Mouse (Mus musculus) cortical plate, adult 2 months (tissue): ENCODE data around the gene Slc2a12. TPM values are rescaled to one million over a fixed set of nuclear protein-coding genes. Genes with fewer than 3 reads are reported as not detected.

ENCODE experiments used
- H3K27ac ChIP-seq: fragments of 200-500 bp; 2 replicates; pipeline ENCODE4 v1.5.1; 2012; ENCODE audit warnings: low read length, control low read depth, inconsistent platforms; ENCODE audit not compliant: insufficient read depth
- H3K4me1 ChIP-seq: fragments of 200-500 bp; 2 replicates; pipeline ENCODE4 v1.6.1; 2011; ENCODE audit warnings: low read length; ENCODE audit not compliant: control insufficient read depth, insufficient read depth
- H3K4me3 ChIP-seq: fragments of 200-500 bp; 2 replicates; pipeline ENCODE4 v1.5.1; 2011; ENCODE audit warnings: mild to moderate bottlenecking, low read length, control low read depth; ENCODE audit not compliant: insufficient read depth
- CTCF ChIP-seq: fragments of 200-500 bp; IDR thresholded peaks from 2 replicates; pipeline ENCODE4 v1.5.1; 2011; ENCODE audit warnings: mild to moderate bottlenecking, control low read depth, low read length; ENCODE audit not compliant: insufficient read depth; ENCODE audit errors: extremely low read depth
- POLR2A ChIP-seq: fragments of 200-500 bp; IDR thresholded peaks from 2 replicates; pipeline ENCODE4 v1.6.1; 2011; ENCODE audit warnings: mild to moderate bottlenecking, low read length, control low read depth; ENCODE audit not compliant: insufficient read depth; ENCODE audit errors: extremely low read depth
- polyA plus RNA-seq: library from polyadenylated mRNA; depleted of rRNA; stranded (reverse); fragments of >200 nt; gene quantifications from 2 replicates; pipeline ENCODE4 v1.2.3, GENCODE M21; 2012

The Slc2a12 gene
- polyA plus RNA-seq, 1 experiment: 1.4 TPM

DNA sequence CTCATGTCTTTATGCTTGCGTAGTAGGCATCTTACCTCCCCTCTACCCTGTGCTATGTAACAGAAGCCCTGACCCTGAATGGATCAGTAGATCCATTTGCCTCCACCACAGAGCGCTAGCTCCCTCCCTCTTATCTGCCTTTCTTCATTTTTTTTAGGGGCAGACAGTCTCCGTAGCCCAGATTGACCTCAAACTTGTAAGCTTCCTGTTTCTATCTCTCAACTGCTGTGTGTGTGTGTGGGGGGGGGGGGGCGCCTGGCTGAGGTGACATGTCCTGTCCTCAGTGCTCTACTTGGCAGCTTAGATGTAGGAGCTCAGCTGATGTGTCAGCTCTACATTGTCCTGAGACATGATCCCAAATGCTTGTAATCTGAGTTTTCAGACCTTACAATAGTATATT is 13.7 kb upstream of the Slc2a12 start:
- H3K4me1 ChIP-seq: no peaks in the 10 kb centered on the region
- H3K4me3 ChIP-seq: no peak overlapping the region
- H3K27ac ChIP-seq: no peak overlapping the region
- TF ChIP-seq POLR2A: no peak
- TF ChIP-seq CTCF: no peak

- TF ChIP-seq POLR2A: no peak
- TF ChIP-seq CTCF: no peak
- Histone ChIP-seq H3K27ac (no peak overlapping the region), H3K4me1 (no peaks in the 10 kb centered on the region), H3K4me3 (no peak overlapping the region)
These were observed 13.3 kb upstream of the Slc2a12 start for GRCm38 (mm10) chr10:22631528-22631927.

DNA sequence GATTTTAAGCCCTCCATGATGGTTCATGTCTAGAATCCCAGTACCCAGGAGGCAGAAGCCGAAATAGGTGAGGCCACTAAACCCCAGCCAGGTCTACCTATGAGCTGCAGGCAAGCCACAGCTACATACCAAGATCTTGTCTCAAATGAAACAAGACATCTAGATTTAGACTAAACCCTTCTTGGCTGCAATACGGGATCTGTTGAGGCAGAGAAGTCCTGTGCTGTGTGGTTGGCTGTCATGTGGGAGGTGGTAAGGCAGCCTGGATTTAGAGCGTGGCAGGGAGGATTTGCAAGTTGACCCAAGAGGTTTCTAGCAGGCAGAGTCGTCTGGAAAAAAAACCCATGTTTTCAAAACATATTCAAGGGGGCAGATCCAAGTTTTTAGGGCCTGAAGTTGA is 12.9 kb upstream of the Slc2a12 start:
- TF ChIP-seq CTCF: no peak
- no peak for TF ChIP-seq POLR2A
- H3K27ac ChIP-seq: no peak overlapping the region
- no peak overlapping the region for H3K4me3 ChIP-seq
- no peaks in the 10 kb centered on the region for H3K4me1 ChIP-seq

GRCm38 (mm10) chr10:22633406-22634306 is 11.2 kb upstream of the Slc2a12 start:
- TF ChIP-seq POLR2A: no peak
- no peak for TF ChIP-seq CTCF

GRCm38 (mm10) chr10:22637241-22637640 is 7.6 kb upstream of the Slc2a12 start:
- Histone ChIP-seq H3K27ac (no peak overlapping the region), H3K4me3 (no peak overlapping the region), H3K4me1 (no peaks in the 10 kb centered on the region)
- TF ChIP-seq POLR2A (no peak), CTCF (no peak)

More at GRCm38 (mm10) chr10:22633406-22634306, 11.2 kb upstream of the Slc2a12 start:
- no peak overlapping the region for H3K27ac ChIP-seq
- no peaks in the 10 kb centered on the region for H3K4me1 ChIP-seq
- no peak overlapping the region for H3K4me3 ChIP-seq

DNA sequence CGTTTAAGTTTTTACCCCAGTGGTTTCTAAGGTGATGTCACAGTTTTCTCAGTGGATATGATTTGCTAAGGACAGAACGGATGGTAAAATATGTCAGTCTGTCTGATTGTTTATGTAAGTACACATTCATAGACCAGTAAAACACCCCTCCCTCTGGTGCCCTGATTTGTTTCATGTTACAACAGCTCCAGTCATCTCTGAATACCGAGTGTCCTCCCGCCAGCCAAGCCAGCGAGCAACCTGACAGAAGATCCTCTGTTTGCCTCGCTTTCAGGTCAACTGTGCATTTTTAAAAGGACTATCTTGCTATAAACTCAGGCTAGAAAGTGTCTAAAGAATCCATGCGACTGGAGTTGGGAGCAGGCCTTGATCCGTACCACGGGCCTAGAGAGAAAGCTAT is 640 bp upstream of the Slc2a12 start:
- no peak for TF ChIP-seq CTCF
- no peak for TF ChIP-seq POLR2A
- H3K4me3 ChIP-seq: no peak overlapping the region
- no peak overlapping the region for H3K27ac ChIP-seq
- no peaks in the 10 kb centered on the region for H3K4me1 ChIP-seq

DNA sequence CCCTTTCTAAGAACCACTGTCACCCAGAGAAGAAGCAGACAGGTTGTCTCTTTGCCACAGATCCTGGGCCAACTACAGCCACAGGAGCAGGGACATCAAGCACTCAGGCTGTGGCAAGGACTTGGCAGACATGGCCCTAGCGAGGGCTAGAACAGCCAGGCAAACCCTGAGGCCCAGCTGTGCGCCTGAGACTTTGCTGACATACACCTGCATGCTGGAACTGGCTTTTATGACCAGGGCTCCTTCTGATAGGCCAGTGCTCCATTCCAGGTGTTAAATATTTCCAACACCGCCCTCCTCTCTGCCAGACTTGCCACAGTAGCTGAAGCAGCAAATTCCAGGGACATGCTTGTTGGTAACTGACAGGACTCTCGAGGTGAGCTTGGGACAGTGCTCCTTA is 3.9 kb downstream of the Slc2a12 start:
- H3K4me1 ChIP-seq: no peaks in the 10 kb centered on the region
- no peak overlapping the region for H3K4me3 ChIP-seq
- TF ChIP-seq CTCF: no peak
- H3K27ac ChIP-seq: no peak overlapping the region

- no peak overlapping the region for H3K4me3 ChIP-seq
- TF ChIP-seq POLR2A (no peak), CTCF (no peak)
- H3K27ac ChIP-seq: no peak overlapping the region
- H3K4me1 ChIP-seq: no peaks in the 10 kb centered on the region; the same call in 1 of the 2 replicates
These were observed 9.0 kb downstream of the Slc2a12 start for GRCm38 (mm10) chr10:22653820-22654219.

- TF ChIP-seq CTCF (no peak), POLR2A (no peak)
- Histone ChIP-seq H3K27ac (no peak overlapping the region), H3K4me1 (no peaks in the 10 kb centered on the region; the same call in 1 of the 2 replicates)
These were observed 13.9 kb downstream of the Slc2a12 start for GRCm38 (mm10) chr10:22658534-22659385.

DNA sequence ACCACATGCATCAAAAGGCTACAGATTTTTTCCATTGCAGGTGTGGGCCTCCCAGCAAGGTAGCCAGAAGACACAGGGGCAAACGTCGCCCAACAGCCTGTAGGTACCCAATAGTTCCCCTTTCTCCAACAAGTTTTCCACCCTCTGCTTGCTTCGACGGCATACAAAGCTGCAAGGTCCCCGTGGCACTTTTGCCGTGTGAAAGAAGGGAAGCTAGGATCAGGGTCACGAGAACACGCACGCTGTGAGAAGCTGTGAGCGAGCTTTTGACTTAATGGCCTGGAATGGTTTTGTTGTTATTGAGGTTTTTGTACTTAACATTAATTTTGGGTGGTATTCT is 14.5 kb downstream of the Slc2a12 start:
- H3K27ac ChIP-seq: no peak overlapping the region
- no peak for TF ChIP-seq CTCF
- no peak for TF ChIP-seq POLR2A

More at GRCm38 (mm10) chr10:22658534-22659385, 13.9 kb downstream of the Slc2a12 start:
- no peak overlapping the region for H3K4me3 ChIP-seq

More for the DNA sequence above, 14.5 kb downstream of the Slc2a12 start:
- no peaks in the 10 kb centered on the region; the same call in 1 of the 2 replicates for H3K4me1 ChIP-seq
- no peak overlapping the region for H3K4me3 ChIP-seq
